Mouse (Mus musculus) kidney, postnatal 25 days (tissue): ENCODE results near the gene Cer1.

ENCODE experiments used
- DNase-seq, 2 experiments: peaks; one replicate each; pipeline ENCODE4 v3.0.0; 2021; ENCODE audit warnings: mixed read lengths in 2 of 2

The Cer1 gene

DNA sequence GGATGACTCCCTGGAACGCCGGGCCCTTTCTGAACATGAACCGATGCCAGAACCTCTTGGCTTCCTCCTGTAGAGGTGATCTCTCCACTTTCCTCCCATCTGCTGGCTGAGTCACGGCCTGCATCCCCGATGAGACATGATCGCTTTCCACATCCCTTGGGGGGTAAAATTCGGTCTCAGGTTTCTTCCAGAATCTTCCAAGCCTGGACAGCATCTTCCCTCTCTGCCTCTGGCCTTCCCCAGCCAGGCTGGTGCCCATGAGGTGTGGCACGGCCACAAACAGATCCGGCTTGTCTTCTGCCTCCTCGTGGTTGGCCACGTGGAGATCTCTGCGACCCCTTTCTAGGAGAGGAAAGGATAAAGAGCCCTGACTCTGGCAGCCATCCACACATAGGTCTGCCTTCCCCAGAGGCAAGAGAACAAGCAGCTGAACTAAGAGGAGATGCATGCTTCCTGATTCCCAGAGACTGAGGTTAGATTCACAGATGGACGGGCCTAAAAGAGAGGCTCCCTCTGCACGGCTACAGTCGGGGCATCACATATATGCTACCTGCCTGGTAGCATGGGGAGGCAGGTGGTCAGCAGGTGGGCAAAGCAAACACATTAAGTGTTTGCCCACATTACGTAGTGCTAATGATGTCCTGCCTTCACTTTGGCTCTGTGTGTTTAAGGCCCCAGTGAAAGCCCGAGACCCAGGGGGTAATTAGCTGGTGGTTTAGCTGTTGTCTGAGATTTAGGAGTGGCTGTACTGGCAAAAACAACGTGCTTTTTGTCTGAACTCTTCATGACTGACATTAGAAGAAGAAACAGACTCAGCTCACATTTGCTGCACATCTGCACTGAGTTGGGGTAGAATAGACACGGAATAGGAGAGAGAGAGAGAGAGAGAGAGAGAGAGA is at the start of gene Cer1:
Gene Cer1, minus strand, starts transcription at position 513 of the 899 bp plus-strand sequence.
- DNase-seq, result no peak

DNA sequence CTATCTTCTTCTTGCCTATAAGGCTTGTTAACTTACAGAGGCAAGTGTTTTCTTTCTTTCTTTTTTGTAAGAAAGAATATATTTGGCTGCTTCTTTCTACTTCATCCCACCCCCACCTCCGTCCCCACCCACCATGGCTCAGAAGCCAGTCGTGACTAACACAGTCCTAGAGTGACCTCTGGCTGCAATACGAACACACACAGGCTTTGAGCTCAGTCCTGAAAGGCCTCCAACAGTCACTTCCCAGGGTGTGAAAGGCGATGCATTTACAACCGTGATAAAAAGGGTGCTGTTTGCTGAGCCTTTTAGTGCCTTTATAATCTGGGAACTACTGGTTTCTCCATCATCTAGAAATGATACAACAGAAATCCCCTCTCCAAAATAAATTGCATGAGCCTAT is 49.4 kb upstream of the Cer1 start:
- peak; percentile 44 to 50 for DNase-seq

DNA sequence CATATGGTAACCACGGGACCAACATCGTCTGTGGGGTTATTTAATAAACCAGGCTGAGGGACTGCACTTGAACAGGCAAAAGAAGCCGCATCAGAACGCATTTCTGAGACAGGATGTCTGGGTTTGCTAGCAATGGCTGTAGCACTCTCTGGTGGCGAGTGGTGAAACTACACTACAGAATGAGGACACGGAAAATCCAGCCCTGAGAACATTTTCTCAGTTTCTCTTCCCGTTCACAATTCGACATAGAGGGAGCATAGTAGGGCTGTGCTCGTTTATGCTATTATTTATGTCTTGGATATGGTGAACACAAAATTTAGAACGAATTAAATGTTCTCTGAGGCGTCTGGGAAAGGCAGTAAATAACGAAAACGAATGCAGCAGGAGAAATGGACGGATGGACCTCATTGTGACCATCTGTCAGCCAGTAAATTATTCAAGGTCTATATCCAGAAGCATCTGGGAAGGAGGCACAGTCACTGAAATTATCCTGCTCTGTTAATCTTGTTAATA is 48.8 kb upstream of the Cer1 start:
- DNase-seq, result peak; percentile 59 to 88

DNA sequence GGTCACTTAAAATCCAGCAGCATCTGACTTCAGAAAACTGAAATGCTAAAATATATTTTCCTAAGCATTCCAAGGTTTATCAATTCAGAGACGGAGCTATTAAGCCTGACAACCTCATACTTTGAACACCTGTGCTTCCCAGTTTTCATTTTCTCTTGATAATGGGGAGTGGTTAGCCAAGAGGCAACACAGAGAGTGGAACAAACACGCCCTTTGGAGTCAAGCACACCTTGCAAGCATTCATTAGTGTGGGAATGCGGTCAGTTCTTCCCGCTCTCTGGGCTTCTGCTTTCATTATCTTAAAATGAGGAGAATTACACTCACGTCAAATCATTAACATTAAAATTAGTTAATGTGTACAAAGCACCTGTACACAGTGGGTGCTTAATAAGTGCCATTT is 45.1 kb upstream of the Cer1 start:
- no peak for DNase-seq

DNA sequence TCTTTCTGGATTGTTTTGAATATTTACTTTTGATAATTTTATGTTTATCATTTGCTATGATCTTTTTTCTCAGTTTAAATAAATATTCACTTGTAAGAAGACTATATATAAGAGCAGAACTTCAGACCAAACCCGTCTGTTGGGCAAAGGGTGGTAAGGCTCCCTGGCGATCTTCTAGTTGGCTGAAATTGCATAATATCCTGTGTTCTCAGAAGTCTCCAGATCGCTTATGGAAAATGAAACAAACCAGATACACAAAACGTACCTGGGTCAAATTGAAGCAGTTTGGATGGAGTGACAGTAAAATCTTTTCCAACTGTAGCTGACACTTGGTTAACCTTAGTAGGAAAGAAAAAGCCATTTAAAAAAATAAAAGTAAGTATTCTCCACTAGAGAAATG is 37.0 kb upstream of the Cer1 start:
- no peak for DNase-seq

DNA sequence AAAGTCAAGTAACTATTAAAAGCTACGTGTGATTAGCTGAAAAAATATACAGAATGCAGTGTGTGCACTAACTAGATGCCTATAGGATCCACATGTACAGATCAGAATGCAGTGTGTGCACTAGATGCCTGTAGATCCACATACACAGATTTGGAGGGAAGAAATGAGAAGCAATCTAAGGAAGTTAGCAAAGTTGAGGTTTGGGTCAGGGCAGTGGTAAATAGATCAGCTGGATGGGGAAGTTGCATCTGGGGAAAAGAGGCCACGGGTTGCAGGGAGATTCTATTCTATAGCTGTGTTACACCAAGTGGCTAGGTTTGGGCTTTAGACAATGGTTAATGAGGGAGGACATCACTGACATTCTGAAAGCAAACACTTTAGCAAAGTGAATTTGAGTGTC is 33.7 kb upstream of the Cer1 start:
- DNase-seq, result no peak

DNA sequence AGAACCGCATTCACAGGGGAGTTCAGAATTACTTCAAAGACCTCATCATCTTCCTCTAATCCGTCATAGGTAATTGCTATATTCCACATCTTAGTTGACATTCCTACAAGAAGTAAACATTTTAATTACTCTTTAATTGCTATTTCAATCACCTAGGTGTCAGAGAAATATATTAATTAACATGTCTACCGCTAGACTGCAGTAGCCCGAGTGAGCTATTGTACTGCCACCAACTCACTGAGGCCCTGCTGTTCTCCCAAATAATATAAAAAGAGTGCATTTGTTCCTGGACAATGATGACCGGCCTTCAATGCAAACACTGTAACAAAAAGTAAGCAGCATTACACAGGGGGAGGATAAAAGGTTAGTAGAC is 31.7 kb upstream of the Cer1 start:
- no peak for DNase-seq

DNA sequence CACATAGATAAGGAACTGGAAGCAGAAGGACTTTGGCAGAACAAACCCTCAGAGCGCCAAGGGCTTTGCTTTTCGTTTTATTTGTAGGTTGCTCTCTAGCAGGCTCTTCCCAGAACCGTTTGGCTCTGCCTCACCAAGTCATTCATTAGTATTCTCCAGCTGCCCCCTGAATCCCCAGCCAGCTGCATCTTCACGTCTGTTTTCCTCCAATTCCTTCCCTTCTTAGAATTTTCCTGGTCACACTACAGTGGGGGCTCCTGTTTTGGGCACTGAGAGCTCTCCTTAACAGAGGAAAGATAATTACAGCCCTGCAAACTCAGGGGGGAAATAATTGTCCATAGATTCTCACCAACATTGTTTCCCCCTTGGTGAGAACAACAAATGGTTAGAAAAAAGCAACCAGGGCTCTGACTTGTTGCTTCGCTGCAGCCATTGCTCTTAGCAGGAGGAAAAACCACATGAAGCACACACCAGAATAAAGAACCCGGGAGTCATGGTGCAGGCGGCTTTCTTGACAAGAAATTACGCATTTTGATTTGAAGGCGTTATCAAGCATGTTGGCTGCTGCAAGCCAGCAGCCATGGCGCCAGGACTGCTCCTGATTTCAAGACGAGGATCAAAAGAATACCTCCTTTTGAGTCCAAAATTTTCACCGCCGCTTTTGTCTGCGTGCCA is 31.2 kb upstream of the Cer1 start:
- DNase-seq, result no peak

DNA sequence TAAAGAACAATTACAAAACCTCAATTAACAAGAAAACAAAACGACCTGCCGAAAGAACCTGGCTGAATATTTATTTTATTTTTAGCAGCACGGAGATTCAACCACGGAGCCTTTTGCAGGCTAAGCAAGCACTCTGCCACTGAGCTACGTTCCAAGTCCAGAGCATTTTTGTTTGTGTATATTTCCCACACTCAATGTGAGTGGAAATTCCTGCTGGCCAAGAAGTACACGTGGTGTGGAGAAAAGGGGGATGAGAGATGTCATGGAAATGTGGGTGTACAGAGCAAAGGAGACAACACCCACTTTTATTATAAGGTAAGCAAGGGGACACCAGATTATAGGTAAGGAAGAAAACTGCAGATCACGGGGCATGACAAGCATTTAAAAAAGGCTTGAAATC is 30.6 kb upstream of the Cer1 start:
- no peak for DNase-seq

DNA sequence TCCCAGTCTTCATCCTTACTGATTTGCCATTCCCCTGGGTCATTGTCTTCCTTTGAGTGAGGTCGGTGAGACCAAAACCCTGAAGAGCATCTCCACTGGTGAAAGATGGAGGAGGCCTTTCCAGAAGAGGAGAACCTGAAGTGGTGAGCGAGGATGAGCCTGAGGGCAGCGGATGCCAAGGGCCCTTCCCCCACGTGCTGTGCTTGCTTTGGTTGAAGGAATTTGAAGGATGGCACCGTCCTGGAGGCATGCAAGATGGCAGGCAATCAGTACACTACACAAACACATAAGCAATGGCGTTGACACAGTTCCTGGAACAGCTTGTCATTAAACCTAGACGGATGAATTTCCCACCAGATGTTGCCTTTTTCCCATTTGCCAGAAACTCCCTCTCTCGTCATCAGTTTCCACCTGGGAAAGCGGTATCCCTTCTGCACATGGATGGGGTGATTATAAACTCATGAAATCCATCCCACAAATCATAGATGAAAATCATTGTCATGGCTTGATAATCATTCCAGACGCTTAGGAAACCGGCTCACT is 29.7 kb upstream of the Cer1 start:
- DNase-seq, result no peak

DNA sequence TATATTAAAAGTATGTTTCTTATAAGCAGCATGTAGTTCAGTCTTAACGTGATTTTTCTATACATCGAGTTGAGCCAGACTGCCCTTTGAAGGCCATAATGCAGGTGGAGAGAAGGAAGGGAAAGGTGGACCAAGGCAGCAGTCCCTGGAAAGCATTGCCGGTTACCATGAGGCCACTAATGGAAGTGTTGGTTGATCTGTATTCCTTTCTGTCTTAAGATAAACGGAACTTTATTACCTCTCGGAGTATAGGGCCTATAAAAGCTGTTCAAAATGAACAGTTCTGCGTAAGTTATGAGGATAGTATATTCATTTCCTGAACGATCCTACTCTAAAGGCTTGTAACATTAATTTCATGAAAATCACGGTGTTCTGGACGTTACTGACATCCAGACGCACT is 10.3 kb upstream of the Cer1 start:
- DNase-seq, result no peak

DNA sequence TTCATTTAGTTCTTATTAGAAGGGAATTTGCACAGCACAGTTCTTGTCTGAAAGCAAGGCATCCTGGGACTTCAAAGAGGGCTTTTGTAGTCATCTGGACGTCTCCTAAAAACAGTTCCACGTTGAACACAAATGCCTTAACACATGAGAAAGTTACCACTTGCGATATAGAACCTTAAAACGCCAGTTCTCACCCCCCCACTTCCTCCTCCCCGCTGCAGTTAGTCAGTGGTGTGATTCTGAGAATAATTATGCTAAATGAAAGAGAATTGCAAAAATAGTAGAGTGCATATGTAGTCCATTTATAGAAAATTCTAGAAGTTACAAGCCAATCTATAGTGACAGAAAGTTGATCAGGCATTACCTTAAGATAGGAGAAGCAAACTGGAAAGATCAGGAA is 7.3 kb upstream of the Cer1 start:
- DNase-seq, result no peak

DNA sequence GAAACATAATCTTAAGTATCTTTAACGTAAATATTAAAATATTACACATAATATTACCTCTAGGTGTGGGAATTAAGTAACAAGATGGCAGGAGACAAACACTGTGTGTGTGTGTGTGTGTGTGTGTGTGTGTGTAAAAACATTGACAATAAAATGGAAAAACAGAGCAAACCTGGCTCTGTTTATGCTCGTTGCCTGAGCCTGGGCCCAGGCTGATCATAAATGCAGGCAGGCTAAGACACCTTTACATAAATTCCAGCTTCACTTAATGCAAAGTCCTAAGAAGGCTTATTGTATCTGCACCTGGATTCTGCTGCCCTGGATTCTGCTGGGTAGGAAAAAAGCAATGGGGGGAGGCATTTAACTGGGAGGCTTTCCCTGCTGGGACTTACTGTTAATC is 6.6 kb upstream of the Cer1 start:
- DNase-seq, result no peak

DNA sequence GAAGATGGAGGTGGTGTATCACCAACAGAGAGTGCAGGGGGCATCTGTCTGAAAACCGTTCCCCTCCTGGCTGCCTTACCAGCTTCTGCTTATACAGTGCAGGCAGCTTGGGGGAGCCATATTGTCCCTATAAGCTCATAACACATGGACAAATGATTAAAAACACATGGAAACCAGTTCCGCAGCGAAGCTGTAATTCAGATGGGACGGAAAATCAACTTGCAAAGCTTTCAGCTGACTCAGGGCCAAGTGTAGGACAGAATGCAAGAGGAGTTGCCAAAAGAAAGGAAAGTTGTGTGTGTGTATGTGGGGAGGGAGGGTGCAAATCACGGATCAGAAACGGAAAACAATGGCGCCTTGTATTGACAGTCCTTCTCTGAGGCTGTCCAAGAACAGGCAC is 6.1 kb upstream of the Cer1 start:
- DNase-seq, result no peak

DNA sequence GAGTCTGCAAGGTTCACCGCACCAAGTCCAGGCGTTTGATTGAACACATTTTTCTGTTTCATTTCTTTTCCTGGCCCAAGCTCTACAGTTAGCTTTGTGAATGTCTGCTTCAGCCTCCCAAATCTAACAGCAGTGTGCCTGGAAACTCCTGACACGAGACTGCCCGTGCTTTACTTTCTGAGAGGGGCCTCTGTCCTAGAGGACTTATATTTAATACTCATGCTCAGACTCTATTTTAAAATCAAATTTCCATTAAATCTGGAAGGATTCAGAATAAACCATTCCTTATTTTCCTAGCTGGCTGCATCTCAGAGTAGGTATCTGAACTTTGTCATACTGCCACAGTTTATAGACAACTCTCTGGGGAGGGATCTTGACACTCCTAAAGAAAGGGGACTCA is 5.6 kb upstream of the Cer1 start:
- DNase-seq, result no peak

DNA sequence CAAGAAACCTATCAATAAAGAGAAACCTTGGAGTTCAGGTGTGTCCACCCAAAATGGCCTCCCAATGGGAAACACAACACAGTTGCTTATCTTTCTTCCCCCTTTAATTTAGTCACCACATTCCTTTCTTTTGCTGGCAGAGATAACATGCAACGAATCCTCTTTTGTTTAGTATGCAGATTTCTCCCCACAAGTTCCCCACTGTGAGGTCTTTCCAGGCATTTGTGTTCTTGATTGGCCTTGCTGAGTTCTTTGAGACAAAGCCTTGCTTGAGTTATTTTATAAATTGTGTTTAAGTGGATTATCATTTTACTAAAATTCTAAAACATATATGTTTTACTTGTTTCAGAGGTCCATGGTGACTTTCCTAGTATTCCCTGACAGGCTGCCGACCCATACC is 1.2 kb upstream of the Cer1 start:
- no peak for DNase-seq

DNA sequence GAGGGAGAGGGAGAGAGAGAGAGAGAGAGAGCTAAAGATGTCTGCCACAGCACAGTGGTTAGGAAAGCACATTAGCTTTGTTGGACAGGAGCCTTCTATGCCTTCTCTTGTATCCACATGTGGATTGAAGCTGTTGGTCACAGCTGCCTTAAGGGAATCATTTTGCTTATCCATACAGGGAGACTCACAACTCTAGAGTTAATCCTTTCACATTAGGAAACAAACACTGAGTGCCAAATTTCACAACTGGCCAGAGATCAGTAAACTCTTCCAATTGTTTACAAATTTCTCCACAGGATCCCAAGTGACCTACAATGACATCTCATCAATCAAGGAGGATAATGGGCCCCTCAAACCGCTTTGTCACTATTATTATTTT is 576 bp upstream of the Cer1 start:
- DNase-seq, result no peak

DNA sequence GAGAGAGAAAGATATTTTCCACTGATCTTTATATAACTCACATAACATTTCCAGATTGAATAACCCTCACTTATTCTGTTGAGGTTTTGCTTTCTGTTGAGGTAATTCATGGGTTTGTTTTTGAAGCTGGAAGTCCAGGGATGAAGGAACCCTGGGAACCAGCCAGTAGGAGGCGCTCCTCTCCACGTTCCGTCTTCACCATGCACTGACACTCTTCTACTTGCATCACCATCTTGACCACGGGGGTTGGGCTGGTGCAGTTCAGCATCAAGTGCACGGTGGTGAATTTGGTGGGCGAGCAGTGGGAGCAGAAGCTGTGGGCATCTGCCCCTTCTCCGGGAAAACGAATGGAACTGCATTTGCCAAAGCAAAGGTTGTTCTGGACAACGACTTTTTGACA is 2.4 kb downstream of the Cer1 start:
- no peak for DNase-seq

DNA sequence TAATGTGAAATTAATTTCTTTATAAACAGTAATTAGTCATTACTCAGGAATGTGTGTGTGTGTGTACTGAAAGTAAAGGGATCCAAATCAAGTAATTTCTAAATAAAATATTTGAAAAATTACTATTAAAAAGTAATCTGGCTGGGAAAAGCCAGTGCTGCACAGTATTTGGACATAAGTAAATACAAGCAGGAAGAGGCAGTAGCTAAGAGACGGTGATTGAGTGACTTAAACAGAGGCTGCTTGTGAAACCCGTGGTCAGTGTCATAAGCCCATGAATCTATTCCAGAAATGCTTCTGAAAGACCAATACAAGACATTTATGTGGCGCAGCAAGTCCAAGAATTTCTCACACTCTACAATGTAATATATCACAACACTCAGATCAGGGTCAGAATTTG is 3.6 kb downstream of the Cer1 start:
- no peak for DNase-seq

DNA sequence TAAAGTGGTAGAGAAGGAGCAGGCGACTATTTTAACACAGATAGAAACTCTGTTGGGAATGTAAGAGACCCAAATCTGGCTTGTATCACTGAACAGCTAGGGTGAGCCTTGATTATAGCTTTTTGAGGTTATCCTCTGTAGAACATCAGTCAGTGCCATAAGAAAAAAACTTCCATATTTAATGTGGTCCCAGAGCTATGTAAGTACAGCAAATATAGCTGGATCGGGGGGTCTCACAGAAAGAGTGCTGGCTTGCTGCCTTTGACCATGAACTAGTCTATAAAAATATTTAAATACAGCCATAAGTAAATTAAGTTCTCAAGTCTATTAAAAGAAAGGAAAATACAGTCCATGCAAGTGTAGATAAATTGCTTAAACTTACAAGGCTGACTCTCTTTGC is 4.7 kb downstream of the Cer1 start:
- DNase-seq, result no peak

DNA sequence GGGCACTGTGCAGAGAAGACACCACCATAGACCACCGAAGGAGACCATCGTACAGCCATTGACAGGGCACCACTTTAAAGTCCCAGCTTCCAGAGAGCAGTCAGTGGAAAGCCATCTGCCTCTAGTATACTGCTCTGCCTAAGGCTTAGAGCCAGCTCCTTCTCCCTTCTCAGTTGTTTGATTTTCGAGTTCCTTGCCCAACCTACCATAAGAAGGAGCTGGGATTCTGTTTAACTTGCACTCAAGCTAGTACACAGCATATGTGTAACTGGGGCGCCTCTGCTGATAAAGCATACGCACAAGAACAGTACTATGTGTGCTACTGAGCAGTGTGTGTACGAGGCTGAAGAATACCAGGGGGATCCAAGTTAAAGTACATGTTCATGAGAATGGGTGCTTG is 5.8 kb downstream of the Cer1 start:
- DNase-seq, result no peak

DNA sequence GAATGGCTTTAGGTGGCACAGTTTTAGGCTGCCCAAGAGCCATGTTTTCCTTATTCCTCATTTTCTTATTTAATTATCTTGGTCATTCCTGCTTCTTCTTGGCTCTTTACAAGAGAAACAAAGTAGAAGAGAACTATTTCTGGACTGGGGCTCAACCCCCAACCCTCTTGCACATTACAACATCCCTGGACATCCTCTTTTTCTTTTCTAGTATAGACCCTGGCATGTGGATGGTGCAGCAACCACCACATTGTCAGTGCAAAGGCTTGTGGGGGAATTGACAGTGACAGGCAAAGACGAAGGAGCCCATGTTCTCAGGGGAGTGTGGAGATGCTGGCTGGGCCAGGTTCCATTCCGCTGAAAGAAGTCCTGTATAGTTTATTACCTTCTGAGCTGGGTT is 8.3 kb downstream of the Cer1 start:
- DNase-seq, result no peak

DNA sequence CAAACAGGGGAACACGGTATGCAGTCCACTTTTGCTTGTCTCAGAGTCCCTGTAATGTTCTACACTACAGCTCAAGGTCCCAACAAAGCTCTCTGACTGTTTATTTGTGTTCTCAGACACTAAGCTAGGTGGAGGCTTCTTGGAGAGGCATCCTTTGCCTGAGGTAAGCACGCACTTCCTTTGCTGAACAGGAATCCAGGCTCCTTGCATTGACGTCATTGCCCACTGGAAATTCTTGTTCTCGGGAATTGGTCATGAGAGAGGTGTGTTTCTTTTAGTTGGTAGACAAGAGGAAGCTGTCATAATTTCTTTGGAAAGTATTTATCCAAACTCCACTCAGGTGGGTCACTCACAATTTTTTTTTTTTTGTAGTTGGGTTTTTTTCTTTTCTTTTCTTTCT is 9.4 kb downstream of the Cer1 start:
- DNase-seq, result no peak

DNA sequence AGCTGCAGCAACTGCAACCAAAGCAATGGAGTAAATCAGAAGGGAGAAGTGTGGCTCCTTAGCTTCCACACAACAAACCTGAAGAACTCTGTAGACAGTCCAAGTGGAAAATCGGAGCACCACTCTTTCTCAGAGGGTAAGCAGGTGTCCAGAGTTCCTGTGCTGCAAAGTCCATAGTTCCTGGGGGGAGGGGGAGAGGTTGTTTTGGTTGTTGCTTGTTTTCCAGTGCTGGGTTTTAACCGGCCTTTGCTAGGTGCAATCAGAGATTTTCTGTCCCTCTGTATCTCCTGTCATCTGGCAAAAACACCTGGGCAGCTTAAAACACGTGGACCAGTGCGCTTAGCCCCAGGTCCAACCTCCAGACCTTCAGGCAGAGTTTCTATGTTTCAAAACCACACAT is 10.2 kb downstream of the Cer1 start:
- peak in 1 of 2 experiments; percentile 21 for DNase-seq
